ENCODE assay signal across 18 mouse cellular contexts in genomic region chr2:30546219-30546618, GRCm38 (mm10). TPM values are rescaled to one million over a fixed set of nuclear protein-coding genes. Genes with fewer than 3 reads are reported as not detected.
DNase-seq lines count a peak whose midpoint lies in the region; ATAC-seq lines count a peak whose summit lies in the region.
"Had no signal": no experiment of that assay in that cellular context is flagged by ENCODE, and none has a peak within 500 bp of the region (broad histone marks: within the 10 kb centered on the region; RNA-seq: fewer than 3 reads in every experiment).

No protein-coding gene starts in this region.

- H3K9ac ChIP-seq in midbrain, embryonic 11.5 days (ENCODE audit: low read length): no peak overlapping the region
- no peak overlapping the region for H3K9ac ChIP-seq in limb, embryonic 11.5 days (ENCODE audit: low read length)
- H3K9ac ChIP-seq in neural tube, embryonic 14.5 days (replicated peaks; ENCODE audit: low read depth, low read length): no peak overlapping the region

- H3K4me3 ChIP-seq in midbrain, embryonic 10.5 days: no peak overlapping the region
- H3K4me3 ChIP-seq in midbrain, embryonic 11.5 days (ENCODE audit: low read depth, low read length): no peak overlapping the region
- no peak overlapping the region for H3K4me3 ChIP-seq in limb, embryonic 11.5 days (ENCODE audit: low read depth, low read length)
- H3K4me3 ChIP-seq in neural tube, embryonic 14.5 days (ENCODE audit: low read depth, low read length): no peak overlapping the region

- ATAC-seq in CD4-positive, CD25-positive, alpha-beta regulatory T cell, adult 4 months: no peak
- no peak for ATAC-seq in midbrain, embryonic 11.5 days (ENCODE audit: low FRiP score)
- ATAC-seq in limb, embryonic 11.5 days (ENCODE audit: insufficient number of reproducible peaks, low FRiP score, low TSS enrichment, low read depth): no peak
- no peak for ATAC-seq in neural tube, embryonic 14.5 days (ENCODE audit: low read depth)
- ATAC-seq: activated CD4-positive, CD25-positive, alpha-beta regulatory T cell, adult 4 months had no signal

- peaks cover 54% of the 10 kb centered on the region for H3K4me1 ChIP-seq in midbrain, embryonic 10.5 days
- H3K4me1 ChIP-seq in midbrain, embryonic 11.5 days (ENCODE audit: control insufficient read depth, insufficient read depth, low read length): peaks cover 19% of the 10 kb centered on the region
- peaks cover 28% of the 10 kb centered on the region for H3K4me1 ChIP-seq in limb, embryonic 11.5 days (ENCODE audit: control insufficient read depth, insufficient read depth, low read length)
- H3K4me1 ChIP-seq in neural tube, embryonic 14.5 days (ENCODE audit: control insufficient read depth, insufficient read depth, low read length): peaks cover 19% of the 10 kb centered on the region

- peak overlapping the region; percentile 77 for H3K27ac ChIP-seq in midbrain, embryonic 10.5 days (replicated peaks)
- H3K27ac ChIP-seq in midbrain, embryonic 11.5 days (ENCODE audit: low read depth, low read length): no peak overlapping the region
- H3K27ac ChIP-seq in limb, embryonic 11.5 days (replicated peaks; ENCODE audit: low read depth, low read length): 0 out of 2 replicates have a peak overlapping the region, but pooled peaks have one; percentile 36
- peak overlapping the region; percentile 75; the same call in 1 of the 2 replicates for H3K27ac ChIP-seq in neural tube, embryonic 14.5 days (ENCODE audit: low read depth, low read length)

- H3K36me3 ChIP-seq in midbrain, embryonic 10.5 days: no peaks in the 10 kb centered on the region
- H3K36me3 ChIP-seq in midbrain, embryonic 11.5 days (ENCODE audit: control insufficient read depth, insufficient read depth, low read length): no peaks in the 10 kb centered on the region
- H3K36me3 ChIP-seq in limb, embryonic 11.5 days (ENCODE audit: control insufficient read depth, insufficient read depth, low read length): no peaks in the 10 kb centered on the region
- no peaks in the 10 kb centered on the region for H3K36me3 ChIP-seq in neural tube, embryonic 14.5 days (ENCODE audit: control insufficient read depth, insufficient read depth, low read length)

- WGBS in midbrain, embryonic 10.5 days: 54% methylated on average over 2 of the region's 3 CpGs
- WGBS in midbrain, embryonic 11.5 days: 60% methylated on average over 3 of the region's 3 CpGs
- WGBS in limb, embryonic 11.5 days: 43% methylated on average over 2 of the region's 3 CpGs
- WGBS in neural tube, embryonic 14.5 days: 20% methylated on average over 2 of the region's 3 CpGs

- peak; percentile 40 for DNase-seq in CD4-positive, CD25-positive, alpha-beta regulatory T cell, adult 2 months (ENCODE audit: low read depth, low spot score)
- no peak for DNase-seq in midbrain, embryonic 10.5 days (ENCODE audit: low spot score)
- DNase-seq in midbrain, embryonic 11.5 days (ENCODE audit: low spot score, missing footprints): no peak
- no peak for DNase-seq in limb, embryonic 11.5 days (ENCODE audit: low spot score)
- no peak for DNase-seq in cerebellum, adult 8-10 months
- no peak for DNase-seq in layer of hippocampus, adult 18-20 months (ENCODE audit: low spot score in 2 of 2)
- DNase-seq: adrenal gland, postnatal 36 days; cerebellum, postnatal 25 days; gastrocnemius, postnatal 14 days; heart, postnatal 14 days; kidney, adult 18-20 months; kidney, postnatal 36 days; lung, adult 18-20 months; lung, postnatal 4 days had no signal

- 0 out of 2 replicates have a peak, but pooled peaks cover 10% of the 10 kb centered on the region for H3K9me3 ChIP-seq in midbrain, embryonic 10.5 days (replicated peaks)
- no peaks in the 10 kb centered on the region for H3K9me3 ChIP-seq in midbrain, embryonic 11.5 days (ENCODE audit: control insufficient read depth, low read length)
- H3K9me3 ChIP-seq in limb, embryonic 11.5 days (ENCODE audit: control insufficient read depth, low read length): no peaks in the 10 kb centered on the region; the same call in 1 of the 2 replicates
- no peaks in the 10 kb centered on the region for H3K9me3 ChIP-seq in neural tube, embryonic 14.5 days (ENCODE audit: control insufficient read depth, low read length)

- H3K27me3 ChIP-seq in midbrain, embryonic 10.5 days (ENCODE audit: low read depth, poor library complexity, severe bottlenecking): peaks cover 39% of the 10 kb centered on the region
- H3K27me3 ChIP-seq in midbrain, embryonic 11.5 days (ENCODE audit: control insufficient read depth, insufficient read depth, low read length): no peaks in the 10 kb centered on the region
- no peaks in the 10 kb centered on the region for H3K27me3 ChIP-seq in limb, embryonic 11.5 days (ENCODE audit: control insufficient read depth, insufficient read depth, low read length)
- H3K27me3 ChIP-seq in neural tube, embryonic 14.5 days (ENCODE audit: control insufficient read depth, insufficient read depth, low read length): no peaks in the 10 kb centered on the region

- no peak overlapping the region for H3K4me2 ChIP-seq in midbrain, embryonic 11.5 days
- no peak overlapping the region for H3K4me2 ChIP-seq in limb, embryonic 11.5 days (ENCODE audit: low read depth, severe bottlenecking)
- H3K4me2 ChIP-seq in neural tube, embryonic 14.5 days (ENCODE audit: low read depth, low read length): no peak overlapping the region

RNA-seq across cellular contexts. Expression of gene Cstad, which starts 48.6 kb away (rescaled TPM):
- polyA plus RNA-seq in CD4-positive, CD25-positive, alpha-beta regulatory T cell, adult 4 months (2017; shearing (Covaris generic)): 1 to 10 TPM; 2.0 to 5.4 TPM
- polyA plus RNA-seq in midbrain, embryonic 10.5 days (2016; fragmentation: Nextera tagmentation; extraction: Ambion mirVana): 0.20 and 0.34 TPM in 2 replicates
- polyA plus RNA-seq in midbrain, embryonic 11.5 days (2014; fragmentation: Nextera tagmentation; extraction: Ambion mirVana): 0.21 and 0.74 TPM in 2 replicates
- 0.37 and 1.0 TPM in 2 replicates for polyA plus RNA-seq in limb, embryonic 11.5 days (2014; fragmentation: Nextera tagmentation; extraction: Ambion mirVana)
- 1.2 and 1.3 TPM in 2 replicates for polyA plus RNA-seq in neural tube, embryonic 14.5 days (2014; fragmentation: Nextera tagmentation; extraction: Ambion mirVana)
- 1 to 10 TPM; 4.5 to 5.3 TPM for total RNA-seq in layer of hippocampus, adult 18-20 months (2021)
- total RNA-seq: monocyte, adult 5-6 weeks had no signal
